Mouse (Mus musculus) C2C12 (cell line): ENCODE data around the gene Als2cl.

ENCODE experiments used
- CEBPB ChIP-seq: IDR thresholded peaks from one replicate; pipeline ENCODE4 v1.6.1; 2011; ENCODE audit warnings: low read depth, mild to moderate bottlenecking, control low read depth, moderate library complexity
- CTCF ChIP-seq: IDR thresholded peaks from one replicate; pipeline ENCODE4 v1.5.1; 2011; ENCODE audit not compliant: control insufficient read depth, insufficient read depth, insufficient read length
- FOSL1 ChIP-seq: IDR thresholded peaks from one replicate; pipeline ENCODE4 v1.8.0; 2011; ENCODE audit warnings: mild to moderate bottlenecking, low read length; ENCODE audit not compliant: poor library complexity, insufficient read depth, severe bottlenecking
- MAX ChIP-seq: IDR thresholded peaks from one replicate; pipeline ENCODE4 v1.6.1; 2011; ENCODE audit warnings: mild to moderate bottlenecking, control low read depth
- MYOD1 ChIP-seq: IDR thresholded peaks from one replicate; pipeline ENCODE4 v1.6.1; 2011; ENCODE audit warnings: low read depth; ENCODE audit not compliant: control insufficient read depth, insufficient read length
- MYOG ChIP-seq: IDR thresholded peaks from one replicate; pipeline ENCODE4 v1.6.1; 2011; ENCODE audit not compliant: control insufficient read depth, insufficient read length; ENCODE audit errors: extremely low read depth

- no peak for TF ChIP-seq CTCF
- no peak for TF ChIP-seq MYOG
- TF ChIP-seq CEBPB: no peak
- TF ChIP-seq MAX: no peak
- no peak for TF ChIP-seq FOSL1
- TF ChIP-seq MYOD1: no peak
Measured at GRCm38 (mm10) chr9:110873681-110874659, 5.7 kb upstream of the Als2cl start.
